Mouse (Mus musculus): ENCODE results near the gene Gm49337. TPM values are rescaled to one million over a fixed set of nuclear protein-coding genes. Genes with fewer than 3 reads are reported as not detected.
A peak's percentile ranks its signal among the peaks of the same experiment; 100 is the strongest.

The Gm49337 gene
- total RNA-seq, 4 experiments from 2014 or later, result 0.32 to 1.4 TPM; not detected in 2

DNA sequence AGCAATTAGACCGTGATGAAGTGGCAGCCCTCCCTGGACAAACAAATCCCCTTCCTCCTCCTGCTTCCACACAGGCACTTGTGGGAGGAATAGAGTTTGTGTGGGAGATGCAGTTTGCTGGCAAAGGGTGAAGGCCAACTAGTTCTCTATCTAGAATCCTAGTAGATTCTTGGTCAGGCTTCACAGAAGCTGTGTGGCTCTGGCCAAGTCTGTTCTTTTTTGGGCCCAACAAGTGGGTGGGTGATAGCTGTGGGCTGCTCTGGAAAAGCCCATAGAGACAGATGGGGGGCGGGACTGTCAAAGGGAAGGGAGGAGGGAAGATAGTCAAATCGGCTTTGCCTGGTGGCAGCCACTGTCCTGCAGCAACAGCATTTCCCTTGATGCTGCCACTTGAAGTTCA is 12.4 kb upstream of the Gm49337 start:
- DNase-seq (ENCODE audit: low spot score in 2 of 2), result no peak

DNA sequence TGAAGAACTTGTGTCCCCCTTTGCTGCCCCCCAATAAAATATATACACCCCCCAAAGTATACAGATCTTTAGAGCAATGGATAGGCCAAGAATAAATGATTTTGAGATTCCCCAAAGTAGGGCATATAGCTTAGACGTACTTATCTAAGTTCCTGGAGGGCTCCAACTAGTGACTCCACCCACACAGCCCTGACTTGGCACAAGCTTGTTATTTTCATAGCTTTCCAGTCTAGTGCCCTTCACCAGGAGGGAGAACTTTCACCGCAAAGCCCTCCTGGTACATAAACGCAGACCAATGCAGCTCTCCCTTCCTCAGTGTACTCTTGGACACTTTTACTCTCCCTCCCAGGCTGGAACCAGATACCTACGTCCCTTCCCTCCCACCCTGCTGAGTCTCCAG is 11.0 kb upstream of the Gm49337 start:
- DNase-seq (ENCODE audit: low spot score in 2 of 2), result no peak

DNA sequence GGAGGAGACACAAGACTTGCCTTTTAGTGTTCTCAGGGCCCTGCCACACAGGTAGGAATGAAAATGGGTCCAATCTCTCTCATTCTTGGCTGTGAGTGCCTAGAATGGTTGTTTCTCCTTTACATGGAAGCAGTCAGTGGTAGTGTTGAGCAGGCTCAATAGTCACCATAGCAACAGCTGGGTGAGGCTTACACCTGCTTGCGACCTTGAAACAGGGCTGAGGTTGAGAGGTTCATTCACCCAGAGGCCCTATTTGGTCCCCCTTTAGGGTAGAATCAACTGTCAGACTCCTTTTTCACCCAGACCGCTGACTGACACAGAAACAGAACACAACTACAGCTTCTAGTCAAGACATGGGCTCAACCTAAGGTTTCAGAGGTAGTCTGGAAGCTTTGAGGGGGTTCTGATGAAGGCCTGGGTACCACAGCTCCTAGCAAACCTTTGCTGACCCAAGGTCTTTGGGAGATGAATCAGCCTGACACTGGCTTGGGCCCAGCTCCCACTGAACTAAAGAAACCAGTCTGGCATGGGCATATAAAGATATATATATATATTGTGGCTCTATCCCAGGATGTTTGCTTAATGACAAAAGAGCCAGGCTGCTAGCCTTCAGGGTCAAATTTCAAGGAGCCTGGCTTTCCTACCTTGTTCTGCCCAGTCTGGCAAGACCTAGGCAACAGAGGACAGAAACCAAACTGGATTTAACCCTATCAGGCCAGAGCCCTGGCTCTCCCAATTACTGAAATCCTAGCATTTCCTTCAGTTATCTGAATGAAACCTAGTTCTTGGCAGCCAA is 8.2 kb upstream of the Gm49337 start:
- no peak for DNase-seq (ENCODE audit: low spot score in 2 of 2)

DNA sequence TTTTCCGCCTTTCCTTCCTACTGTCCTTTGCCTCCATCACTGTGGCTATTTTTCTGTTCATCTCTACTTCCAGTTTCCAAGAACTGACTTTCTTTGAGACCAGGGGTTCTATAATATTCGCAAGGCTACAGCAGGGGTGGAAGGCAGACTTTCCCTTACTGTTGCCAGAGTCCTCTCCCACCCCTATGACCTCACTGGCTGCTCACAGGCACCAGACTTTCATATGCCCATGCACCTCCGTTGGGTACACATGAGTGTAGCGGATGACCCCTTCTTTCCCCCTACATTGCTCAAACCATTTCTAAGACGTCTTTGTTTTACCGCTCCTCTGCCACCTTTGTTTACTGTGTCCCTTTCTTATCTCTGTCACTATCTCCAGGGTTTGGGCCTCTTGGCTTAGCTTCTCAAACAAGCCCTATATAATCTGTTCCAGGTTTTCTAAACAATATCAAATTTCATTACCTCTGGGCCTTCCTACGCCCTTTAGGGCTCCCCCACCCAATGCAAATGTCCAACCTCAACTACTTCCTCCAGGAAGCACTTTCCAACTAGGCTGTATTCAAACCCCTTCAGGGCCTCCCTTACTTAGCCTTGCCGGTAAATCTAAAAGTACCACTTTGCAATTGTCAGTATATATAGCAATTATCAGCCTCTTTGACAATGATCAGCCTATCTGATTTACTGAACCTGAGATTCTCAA is 7.3 kb upstream of the Gm49337 start:
- DNase-seq (ENCODE audit: low spot score in 2 of 2), result no peak

GRCm38 (mm10) chr4:116167404-116167803 is 5.8 kb upstream of the Gm49337 start, which contains the start of gene Tspan1:
TSS of gene Tspan1 (minus strand) at chr4:116167601.
- DNase-seq (ENCODE audit: low spot score in 2 of 2), result no peak

DNA sequence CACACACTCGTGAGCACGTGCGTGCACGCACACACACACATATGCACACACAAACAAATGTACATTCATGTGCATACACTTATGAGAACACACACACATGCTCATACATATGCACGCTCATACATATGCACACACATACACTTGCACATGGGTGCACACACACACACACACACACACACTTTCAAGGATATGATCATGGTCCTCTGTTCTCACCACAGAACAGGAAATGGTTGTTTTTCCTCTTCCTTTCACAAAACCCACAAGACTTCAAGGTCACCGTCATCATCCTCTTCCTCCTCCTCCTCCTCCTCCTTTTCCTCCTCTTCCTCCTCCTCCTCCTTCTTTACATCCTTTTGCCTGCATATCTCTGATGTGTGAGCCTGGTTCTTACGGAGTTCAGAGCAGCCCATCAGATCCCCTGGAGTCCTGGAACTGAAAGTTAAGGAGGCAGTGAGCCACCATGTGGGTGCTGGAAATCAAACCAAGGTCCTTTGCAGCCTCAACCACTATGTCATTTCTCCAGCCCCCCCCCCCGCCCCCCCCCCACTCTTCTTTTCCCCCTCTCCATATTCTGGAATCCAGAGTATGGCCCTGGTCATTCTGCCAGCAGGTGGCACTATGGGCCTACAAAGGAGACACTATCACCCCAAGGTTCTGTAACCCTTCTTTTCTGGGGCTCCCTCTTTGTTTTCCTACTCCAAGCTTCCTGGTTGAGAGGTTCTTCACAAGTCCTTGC is 4.4 kb upstream of the Gm49337 start:
- DNase-seq (ENCODE audit: low spot score in 2 of 2), result peak in 1 of 2 experiments; percentile 44

GRCm38 (mm10) chr4:116169353-116169672 is 3.9 kb upstream of the Gm49337 start:
- DNase-seq (ENCODE audit: low spot score in 2 of 2), result no peak

DNA sequence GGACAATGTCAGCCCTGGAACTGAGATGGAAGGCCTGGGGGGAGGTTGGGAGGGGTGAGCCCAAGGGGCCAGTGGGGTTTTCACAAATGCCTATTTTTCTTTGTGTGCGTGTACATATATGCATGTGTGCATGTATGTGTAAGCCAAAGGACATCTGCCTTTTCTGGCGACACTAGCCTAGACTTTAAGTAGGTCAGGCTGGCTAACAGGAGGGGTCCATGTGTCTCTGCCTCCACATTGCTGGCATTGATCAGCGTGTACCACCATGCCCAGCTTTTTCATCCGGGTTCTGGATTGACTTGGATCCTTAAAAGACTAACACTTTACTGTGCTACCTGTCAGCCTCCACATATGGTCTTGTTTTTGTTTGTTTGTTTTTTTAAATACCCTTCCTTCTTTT is 568 bp downstream of the Gm49337 start:
- DNase-seq (ENCODE audit: low spot score in 2 of 2), result no peak

DNA sequence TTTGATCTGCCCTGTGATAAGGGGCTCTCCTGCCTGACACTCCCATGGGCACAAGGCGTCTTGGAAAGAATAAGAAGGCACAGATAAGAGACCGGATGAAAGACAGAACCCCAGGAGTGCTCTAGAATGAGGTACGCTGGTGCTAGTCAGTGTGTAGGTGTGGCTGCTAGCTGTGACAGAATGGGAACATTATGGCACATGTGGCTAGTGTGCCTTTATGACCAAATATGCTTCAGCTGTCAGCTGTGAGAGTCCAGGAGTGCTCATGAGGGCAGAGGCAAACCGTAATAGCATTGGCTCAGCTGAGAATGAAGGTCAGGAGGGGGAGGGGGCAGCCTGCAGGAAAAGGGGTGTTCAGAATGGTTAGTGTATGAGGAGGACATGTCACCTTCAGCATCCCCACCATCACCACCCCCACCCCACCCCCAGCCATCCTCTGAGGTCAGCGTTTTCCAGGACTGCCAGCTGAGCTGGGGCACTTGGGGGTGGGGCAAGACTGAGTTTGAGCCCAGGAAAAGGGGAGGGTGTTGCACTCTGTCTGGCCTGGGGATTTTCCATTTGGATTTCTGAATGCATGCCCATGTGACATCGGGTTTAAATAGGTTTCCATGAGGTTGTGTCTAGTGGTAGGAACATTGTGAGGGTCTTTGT is 1.4 kb downstream of the Gm49337 start:
- DNase-seq (ENCODE audit: low spot score in 2 of 2), result no peak

DNA sequence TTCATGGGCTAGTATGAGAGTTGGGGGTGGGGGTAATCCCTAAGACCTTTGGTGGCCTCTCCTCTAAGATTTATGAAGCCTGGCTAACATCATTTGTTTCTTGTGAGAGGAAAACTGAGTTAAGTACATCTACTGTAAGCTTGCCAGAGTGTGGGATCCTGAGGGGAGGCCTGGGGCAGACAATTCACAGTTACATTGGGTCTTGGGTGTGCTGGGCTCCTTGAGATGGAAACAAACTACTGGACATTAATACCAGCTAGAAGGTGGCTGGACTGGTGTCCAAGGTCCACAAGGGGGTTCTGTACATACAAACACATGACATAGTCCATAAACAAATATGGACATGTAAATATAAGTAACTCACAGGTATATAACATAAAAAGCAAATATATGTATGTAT is 2.0 kb downstream of the Gm49337 start:
- no peak for DNase-seq (ENCODE audit: low spot score in 2 of 2)

DNA sequence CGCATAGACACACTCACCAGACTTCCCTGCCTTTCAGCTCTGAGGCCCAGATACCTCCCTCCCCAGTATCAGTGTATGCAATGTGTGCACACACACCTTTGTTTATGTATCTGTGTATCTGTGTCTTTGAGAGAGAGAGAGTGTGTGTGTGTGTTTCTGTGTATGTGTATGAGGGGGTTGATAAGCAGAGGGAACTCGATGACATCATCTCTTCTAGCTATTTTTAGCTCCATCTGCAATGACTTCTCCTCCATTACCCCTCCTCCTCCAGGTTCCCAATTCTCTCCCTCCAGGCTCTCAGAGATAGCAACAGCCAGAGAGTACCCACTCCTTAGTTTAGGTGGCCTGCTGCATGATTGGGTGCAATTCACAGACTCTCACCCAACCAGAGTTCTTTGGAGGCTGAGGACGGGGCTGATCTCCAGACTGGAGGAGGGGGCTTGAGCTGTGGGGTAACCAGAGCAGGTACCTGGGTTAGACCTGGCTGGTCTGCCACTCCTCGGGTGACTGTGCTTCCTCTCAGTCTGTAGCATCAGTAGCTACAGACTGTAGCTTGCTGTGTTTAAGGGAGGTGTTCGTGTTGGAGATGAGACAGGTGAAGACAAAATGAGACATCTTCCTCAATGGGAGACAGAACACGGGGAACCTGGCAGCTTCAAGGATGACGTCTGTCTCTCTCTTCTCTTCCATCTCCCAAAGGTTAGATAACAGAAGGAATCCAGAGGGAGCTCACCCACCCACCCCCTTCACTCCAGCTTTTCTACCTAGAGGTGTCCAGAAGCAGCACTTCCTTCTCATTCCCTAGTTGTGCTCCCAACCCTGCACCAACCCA is 2.7 kb downstream of the Gm49337 start:
- no peak for DNase-seq (ENCODE audit: low spot score in 2 of 2)

- DNase-seq (ENCODE audit: low spot score in 2 of 2), result peak in 1 of 2 experiments; percentile 13
Measured at GRCm38 (mm10) chr4:116176543-116176988, 3.4 kb downstream of the Gm49337 start.

DNA sequence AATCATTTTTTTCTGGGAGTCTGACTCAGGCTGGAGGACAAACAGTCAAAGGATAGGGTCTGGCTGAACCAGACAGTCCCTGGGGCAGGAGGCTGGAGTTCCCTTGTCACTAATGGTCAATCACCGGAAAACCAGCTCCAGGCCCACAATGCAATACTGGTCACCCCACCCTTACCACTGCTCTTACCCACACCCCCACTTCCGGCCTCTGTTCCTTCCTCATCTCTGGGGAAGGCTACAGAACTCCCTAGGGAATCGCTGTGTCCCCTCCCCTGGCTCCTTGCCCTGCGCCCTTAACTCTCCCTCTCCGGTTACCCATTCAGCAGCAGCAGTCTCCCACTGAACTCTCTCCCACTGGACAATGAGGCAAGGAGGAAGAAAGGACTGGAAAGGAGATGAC is 4.0 kb downstream of the Gm49337 start:
- peak; percentile 44 to 52 for DNase-seq (ENCODE audit: low spot score in 2 of 2)

GRCm38 (mm10) chr4:116182079-116182478 is 8.9 kb downstream of the Gm49337 start:
- no peak for DNase-seq (ENCODE audit: low spot score in 2 of 2)

DNA sequence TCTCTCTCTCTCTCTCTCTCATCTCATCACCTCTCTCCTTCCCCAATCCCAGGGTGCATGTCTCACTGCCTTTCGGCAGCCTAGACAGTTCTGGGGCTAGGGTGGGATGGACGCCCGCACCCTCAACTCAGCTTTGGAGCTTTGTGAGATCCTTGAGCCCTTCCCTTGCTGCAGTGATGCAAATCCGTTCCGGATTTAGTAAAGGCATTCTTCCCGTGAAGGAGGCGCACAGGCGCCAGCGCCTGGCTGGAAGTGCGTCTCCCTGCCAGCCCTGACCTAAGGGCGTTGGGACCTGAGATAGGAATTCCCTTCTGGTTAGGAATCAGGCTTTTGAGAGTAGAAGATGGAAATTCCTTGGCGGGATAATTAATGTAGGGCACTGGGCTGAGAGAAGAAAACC is 9.6 kb downstream of the Gm49337 start:
- DNase-seq (ENCODE audit: low spot score in 2 of 2), result no peak

GRCm38 (mm10) chr4:116185083-116185482 is 11.9 kb downstream of the Gm49337 start:
- DNase-seq (ENCODE audit: low spot score in 2 of 2), result no peak

DNA sequence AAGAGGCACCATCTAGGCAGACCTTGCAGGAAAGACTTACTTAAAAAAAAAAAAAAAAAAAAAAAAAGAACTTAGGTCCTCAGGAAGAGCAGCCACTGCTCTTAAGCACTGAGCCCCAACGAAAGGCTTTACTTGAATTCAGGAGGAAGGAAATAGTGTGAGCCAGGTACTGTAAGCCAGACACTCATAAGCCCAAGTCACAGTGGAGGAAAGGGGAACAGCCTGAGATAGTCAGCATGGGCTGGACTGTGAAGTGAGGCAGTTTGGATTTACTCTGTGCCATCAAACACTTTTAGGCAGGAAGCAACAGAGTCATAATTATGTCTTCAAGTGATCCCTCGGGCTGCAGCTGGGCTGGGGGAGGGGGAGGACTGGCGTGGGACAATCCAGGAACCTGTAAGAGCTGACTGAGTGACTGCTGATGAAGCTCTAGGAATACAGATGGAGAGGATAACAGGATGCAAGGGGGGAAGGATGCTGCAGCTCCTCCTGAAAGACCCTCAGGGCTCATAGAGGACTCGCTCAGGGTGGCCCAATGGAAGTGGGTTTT is 19.2 kb downstream of the Gm49337 start:
- no peak for DNase-seq (ENCODE audit: low spot score in 2 of 2)

DNA sequence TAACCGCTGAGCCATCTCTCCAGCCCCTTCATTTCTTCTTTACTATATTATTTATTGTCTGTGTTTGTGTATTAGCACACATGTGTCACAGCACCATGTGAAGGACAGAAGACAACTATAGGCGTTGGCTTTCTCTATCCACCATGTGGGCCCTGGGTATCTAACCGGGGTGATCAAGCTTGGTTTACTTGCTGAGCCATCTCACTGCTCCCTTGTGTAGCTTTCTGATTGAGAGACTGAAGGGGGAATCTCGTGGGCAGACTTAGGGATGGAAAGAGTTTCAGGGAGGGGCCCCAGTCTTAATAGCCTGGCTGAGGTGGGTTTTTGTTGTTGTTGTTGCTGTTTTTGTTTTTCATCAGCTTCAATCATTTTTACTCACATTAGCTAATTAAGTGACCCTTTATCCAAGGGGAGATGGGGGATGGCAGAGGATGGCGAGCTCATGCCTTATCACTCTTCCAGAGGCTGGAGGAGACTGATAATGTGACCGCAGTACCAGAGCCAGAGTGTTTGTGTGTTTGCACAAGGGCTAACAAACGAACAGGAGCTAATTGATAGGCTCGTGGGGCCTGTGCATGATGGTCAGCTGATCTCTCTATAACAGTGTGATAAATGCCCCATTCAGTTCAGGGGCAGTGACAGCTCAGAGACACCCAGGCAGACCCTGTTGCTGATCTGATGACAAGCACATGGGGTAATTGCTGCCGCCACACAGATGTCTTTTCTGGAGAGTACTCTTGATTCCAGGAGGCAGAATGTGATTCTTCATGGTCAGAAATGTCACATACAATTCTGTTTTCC is 20.6 kb downstream of the Gm49337 start:
- DNase-seq (ENCODE audit: low spot score in 2 of 2), result no peak

GRCm38 (mm10) chr4:116198422-116198821 is 25.2 kb downstream of the Gm49337 start:
- no peak for DNase-seq (ENCODE audit: low spot score in 2 of 2)

GRCm38 (mm10) chr4:116204422-116204821 is 31.2 kb downstream of the Gm49337 start:
- DNase-seq (ENCODE audit: low spot score in 2 of 2), result no peak

Data from gastrocnemius, adult 8-10 months (tissue).